Mouse (Mus musculus) kidney, adult 2 months (tissue): ENCODE measurements around the gene Ndufs3.

Experiments used
- CTCF ChIP-seq: fragments of 200-500 bp; conservative IDR thresholded peaks from 2 replicates; pipeline ENCODE4 v1.5.1; 2011; ENCODE audit warnings: low read depth, mild to moderate bottlenecking, control low read depth, low read length, moderate library complexity, mixed read lengths; ENCODE audit not compliant: insufficient read depth, insufficient read length
- POLR2A ChIP-seq: fragments of 200-500 bp; IDR thresholded peaks from one replicate; pipeline ENCODE4 v1.6.1; 2011; ENCODE audit warnings: low read depth, low read length, control low read depth

- TF ChIP-seq CTCF: no peak
- no peak for TF ChIP-seq POLR2A
Measured at GRCm38 (mm10) chr2:90871180-90871961, 33.3 kb downstream of the Ndufs3 start.
